Mouse (Mus musculus) left cerebral cortex, adult 9 months (tissue): ENCODE data around the gene Rasgef1b.
A peak's percentile ranks its signal among the peaks of the same experiment; 100 is the strongest.

ENCODE experiments used
- DNase-seq, 2 experiments: peaks; one replicate each; pipeline ENCODE4 v3.0.0; 2022; ENCODE audit warnings: low spot score in 2 of 2

Gene Rasgef1b

DNA sequence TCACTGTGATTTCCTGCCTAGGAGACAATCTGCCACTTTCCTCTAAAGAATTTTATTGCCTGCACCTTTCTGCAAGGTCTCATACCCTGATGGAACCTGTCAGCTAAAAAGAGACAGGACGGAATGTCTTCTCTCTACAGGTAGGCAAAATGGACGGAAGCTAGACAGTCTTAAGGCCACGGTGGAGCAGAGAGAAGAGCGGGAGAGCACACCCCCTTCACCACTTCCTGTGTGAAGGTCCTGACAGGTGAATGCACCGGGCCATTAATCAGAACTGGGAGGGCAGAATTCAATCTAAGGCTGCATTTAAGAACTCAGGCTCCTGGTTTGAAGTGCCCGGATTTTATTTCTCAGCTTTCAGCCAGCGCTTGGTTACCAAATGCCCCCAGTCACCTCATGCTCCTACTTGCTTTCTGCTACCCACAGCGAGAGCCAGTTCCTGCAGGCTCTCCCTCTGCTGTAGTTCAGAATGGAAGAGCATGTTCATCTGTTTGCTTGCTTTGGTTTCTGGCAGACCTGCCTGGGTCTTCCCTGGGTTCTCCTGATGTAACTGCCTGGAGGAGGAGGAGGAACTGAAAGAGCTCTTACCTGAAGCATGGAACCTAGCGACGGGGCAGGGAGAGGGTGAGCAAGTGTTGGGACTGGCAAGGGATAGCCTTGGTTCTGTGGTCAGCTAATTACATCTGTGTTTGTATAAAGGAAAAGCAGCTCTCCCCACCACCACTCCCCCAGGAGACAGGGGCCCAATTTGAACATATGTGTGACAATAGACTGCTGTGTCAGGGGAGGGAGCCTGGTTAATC is 233.3 kb downstream of the Rasgef1b start:
- DNase-seq = no peak

- DNase-seq = no peak
Measured at GRCm38 (mm10) chr5:99493861-99494260, 235.0 kb downstream of the Rasgef1b start.

- no peak for DNase-seq
Measured at GRCm38 (mm10) chr5:99493017-99493416, 235.8 kb downstream of the Rasgef1b start.

DNA sequence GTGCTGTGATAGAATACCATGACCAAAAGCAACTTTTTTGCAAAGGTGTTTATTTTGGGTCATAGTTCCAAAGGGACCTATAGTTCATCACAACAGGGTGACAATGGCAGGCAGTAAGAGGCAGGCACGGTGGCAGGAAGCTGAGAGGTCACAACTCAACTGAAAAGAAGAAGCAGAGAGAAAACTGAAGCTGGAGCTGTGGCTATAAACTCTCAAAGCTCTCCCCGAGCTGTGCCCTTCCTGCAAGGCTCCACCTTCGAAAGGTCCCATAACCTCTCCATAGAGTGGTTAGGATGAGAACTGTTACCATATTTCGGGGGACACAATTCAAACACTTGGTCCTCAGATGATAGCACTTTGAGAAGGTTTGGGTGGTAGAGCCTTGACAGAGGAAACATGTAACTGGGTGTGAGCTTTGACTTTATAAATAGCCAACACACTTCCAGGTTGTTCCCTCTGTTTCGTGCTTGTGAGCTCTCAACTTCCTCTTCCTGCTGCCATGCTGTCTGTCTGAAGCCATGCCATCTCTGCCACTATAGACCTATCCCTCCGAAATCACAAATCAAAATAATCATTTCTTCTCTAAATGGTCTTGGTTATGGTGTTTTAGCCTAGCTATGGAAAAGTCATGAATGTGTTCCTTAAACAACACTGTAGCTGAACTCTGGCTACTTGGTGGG is 240.2 kb downstream of the Rasgef1b start:
- DNase-seq = no peak

- no peak for DNase-seq
Measured at GRCm38 (mm10) chr5:99487009-99487858, 241.6 kb downstream of the Rasgef1b start.

DNA sequence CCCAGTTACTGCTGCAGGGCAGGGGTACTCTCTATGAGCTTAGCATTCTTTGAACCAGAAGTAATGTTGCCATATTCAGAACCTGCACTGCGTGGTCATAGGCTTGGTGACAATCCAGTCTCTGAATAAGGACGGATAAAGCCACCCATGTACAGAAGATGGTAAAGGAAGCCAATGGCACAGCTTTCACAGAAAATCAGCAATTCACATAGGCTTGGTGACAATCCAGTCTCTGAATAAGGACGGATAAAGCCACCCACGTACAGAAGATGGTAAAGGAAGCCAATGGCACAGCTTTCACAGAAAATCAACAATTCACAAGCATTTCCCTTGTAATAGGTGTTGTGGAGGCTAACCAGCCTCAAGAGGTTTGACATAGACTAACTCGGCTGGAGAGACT is 245.7 kb downstream of the Rasgef1b start:
- no peak for DNase-seq

DNA sequence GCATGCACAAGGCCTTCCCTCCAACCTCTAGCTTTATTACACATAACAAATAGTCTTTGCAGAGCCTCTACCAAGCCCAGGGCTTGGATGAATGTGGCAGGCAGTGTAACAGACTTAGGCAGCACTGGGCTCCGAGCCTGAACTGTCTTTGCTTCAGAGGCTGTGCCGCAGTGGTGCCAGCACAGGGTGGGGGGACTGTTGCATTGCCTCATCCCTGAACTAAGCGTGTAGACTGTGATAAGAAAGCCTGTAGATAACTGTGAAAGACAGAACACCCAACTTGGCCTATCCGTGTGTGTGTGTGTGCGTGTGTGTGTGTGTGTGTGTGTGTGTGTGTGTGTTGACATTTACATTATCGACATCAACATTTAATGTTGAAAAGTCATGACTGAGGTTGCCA is 246.3 kb downstream of the Rasgef1b start:
- DNase-seq = no peak

DNA sequence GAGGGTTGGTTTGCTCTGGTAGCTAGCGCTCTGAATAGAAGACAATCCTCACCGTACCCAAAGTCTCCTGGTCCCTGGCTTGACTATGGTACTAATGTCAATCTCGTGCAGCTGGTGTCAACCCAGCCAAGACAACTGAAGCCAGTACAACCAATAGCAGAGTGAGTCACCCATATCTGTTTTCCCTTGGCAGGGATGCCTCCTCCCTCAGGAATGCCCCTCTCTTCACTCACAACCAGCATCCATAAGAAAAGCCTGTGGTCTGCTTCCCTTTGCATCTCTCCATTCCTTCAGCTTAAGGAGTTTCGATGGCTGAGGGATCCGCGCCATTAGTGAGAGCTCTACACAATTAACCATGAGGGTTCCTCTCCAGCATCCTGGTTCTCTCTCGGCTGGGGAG is 246.8 kb downstream of the Rasgef1b start:
- no peak for DNase-seq

DNA sequence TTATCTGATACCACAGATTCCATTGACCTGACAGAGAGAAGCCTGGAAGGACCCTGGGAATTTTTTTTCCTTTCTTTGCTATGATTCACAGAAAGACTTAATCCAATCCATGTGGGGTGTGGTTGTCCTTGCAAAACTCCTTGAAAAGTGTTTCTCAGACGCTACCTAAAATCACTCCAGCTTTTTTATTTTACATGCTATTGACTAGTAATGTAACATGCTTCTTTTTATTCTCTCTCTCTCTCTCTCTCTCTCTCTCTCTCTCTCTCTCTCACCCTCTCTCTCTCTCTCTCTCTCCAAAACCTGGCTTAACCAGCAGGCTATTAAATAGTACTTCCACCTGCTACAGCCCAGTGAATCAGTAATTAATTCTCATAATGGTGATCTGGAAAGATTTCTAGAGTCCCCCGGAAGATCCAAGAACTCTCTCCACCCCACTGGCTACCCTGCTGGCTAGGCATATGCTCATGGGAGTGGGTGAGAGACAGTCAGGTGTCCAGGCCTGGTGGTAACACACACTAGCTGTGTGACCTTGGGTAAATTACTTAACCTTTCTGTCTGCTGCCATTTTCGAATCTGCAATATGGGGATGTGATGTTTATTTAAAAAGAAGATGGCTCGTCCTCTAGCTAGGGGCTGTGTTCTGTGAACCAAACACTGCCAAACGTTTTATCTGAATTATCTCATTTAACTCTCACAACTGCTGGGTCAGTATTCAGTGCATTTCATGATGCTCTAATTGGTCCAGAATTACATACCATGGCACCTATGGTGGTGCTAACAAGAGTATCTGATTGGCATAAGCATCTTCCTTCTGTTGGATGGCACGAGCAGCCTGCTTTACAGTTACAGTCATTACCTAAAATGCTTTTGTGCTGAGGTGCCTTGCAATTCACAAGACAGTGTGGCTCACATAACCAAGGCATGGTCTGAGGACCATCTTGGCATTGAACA is 248.5 kb downstream of the Rasgef1b start:
- DNase-seq = no peak

DNA sequence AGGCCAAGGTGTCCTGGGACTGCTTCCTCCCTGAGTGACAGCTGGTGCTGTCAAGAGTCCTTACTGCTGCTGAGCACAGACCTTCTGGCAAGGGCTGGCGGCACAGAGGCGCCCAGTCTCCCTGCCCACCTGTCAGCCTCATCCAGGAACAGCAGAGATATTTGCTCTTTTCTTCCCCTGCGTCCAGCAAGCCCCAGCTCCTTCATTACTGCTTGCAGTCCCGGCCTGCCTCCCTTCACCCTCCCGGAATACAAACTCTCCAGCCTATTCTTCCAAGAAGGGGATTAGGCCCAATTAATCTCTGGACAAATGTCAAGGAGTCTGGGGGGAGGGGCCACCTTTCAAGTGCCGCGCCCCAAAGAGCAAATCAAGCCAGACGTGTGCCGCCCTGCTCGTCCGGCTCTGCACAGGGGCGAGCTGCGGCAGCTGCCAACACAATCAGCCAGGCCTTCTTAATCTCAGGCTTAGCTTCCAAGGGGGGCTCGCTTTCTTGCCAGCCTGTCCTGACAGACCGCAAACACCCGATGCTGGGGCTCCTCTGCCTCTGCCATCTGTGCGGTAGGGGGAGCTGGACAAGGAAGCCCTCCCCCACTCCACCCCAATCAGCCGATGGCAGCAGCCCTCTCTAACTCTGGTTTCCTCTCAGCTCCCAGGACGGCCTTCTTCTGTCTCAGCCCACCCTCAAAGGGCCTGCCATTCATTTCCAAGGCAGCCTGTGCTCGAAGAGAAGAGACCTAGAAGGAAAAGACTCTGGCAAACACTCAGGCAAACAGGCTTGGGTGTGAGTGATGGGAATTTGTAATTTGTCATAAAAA is 249.4 kb downstream of the Rasgef1b start:
- DNase-seq = peak in 1 of 2 experiments; percentile 54

GRCm38 (mm10) chr5:99478716-99479115 is 250.1 kb downstream of the Rasgef1b start:
- no peak for DNase-seq

- DNase-seq = no peak
Measured at GRCm38 (mm10) chr5:99477420-99477815, 251.4 kb downstream of the Rasgef1b start.

DNA sequence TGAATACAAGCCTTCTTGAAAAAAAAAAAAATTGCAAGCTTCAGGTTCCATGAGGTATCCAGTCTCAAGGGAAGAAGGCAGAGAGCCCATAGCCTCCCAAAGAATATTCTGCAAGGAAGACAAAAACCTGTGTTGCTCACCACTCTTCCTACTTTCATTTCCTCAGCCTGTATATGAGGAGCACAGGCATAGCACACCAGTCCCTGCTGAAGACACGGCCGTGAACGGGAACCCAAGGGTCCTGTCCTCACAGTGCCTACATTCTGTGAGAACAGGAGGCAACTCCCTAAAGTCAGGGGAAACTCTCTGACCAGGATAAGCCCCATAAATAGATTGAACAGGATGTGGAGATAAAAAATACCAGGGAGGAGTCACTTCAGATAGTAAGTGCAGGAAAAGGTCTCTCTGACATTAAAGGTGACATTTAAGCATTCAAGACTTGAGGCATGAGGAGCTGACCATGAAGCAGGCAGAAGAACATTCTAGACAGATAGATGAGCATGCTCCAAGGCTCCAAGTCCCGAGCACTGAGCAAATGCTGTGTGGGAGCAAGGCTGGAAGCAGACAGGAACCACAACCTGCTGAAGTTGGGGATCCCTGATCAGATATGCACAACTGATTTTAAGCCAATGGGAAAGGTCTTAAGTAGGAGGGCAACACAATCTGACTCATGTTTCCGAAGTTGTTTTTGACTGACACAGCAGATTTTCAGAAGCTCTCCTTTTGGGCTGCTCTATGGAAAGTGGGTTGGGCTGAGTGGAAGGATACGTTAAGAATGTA is 252.0 kb downstream of the Rasgef1b start:
- DNase-seq = no peak

GRCm38 (mm10) chr5:99472607-99473335 is 256.1 kb downstream of the Rasgef1b start:
- DNase-seq = no peak

GRCm38 (mm10) chr5:99471790-99472189 is 257.1 kb downstream of the Rasgef1b start:
- no peak for DNase-seq

GRCm38 (mm10) chr5:99470613-99471012 is 258.3 kb downstream of the Rasgef1b start:
- no peak for DNase-seq

DNA sequence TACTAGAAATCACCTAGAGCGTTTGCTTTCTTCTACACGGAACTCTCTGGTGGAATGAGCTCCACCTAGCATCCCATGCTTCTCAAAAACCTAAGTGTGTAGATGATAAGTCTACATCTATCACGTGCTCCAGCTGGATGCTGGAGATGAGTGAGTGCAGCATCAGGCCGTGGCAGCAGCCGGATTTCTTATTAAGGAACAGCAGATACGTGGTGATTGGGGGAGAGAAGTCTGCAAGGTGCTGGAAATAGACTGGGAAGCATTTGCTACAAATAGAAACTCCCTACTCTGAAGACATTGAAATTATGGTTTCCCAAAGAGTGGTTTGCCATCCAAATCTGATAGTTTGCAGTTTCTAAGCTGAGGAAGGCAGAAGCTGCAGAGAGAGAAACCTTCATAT is 269.9 kb downstream of the Rasgef1b start:
- peak; percentile 37 to 53 for DNase-seq

DNA sequence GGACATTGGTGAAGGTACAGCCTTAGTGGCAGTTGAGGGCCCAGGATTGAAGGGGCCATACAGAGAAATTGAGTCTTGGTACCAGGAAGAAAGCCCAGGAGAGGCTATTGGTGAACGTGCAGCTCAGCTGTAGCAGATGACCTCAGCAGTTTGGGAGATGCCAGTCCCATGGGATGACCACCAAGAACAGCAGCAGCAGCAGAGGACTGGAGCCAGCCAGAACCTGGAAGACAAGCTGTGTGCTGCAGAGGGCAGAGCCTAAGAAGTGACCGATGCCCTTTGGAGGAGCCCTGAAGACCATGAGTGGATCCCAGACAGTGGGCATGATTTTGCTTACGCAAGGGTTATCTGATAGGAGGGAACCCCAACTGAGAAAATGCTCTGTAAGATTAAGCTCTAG is 271.6 kb downstream of the Rasgef1b start:
- no peak for DNase-seq

DNA sequence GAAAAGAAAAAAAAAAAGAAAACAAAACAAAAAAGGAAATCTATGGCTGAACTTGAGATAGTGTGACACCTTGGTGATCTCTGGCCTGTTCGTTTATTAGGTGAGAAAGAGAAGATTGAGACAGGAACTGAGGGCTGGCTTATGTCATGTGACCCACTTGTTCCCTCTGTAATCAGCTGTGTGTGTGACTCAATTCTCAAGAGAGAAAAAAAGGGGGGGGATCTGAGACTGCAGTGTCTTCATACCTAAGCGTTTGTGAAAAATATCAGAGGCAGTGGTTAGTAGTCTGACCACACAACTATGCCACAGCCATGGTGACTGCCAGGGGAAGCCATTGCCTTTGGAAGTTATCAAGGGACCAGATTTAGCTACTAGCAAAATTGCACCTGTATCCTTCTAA is 276.9 kb downstream of the Rasgef1b start:
- DNase-seq = no peak
